Mouse (Mus musculus) activated CD4-positive, CD25-positive, alpha-beta regulatory T cell, adult 4 months (primary cell): ENCODE measurements at regions not wholly inside any gene's neighbourhood (a gene's known extent, or its start where the extent isn't known, plus 50 kb on each side); places are given as distances from the start of the nearest gene placed in this dataset.

Experiments
- ATAC-seq: one replicate; pipeline ENCODE4 v1.8.0; 2017

GRCm38 (mm10) chr2:19714025-19714424 is 56.5 kb downstream of the Otud1 start:
- ATAC-seq = no peak

DNA sequence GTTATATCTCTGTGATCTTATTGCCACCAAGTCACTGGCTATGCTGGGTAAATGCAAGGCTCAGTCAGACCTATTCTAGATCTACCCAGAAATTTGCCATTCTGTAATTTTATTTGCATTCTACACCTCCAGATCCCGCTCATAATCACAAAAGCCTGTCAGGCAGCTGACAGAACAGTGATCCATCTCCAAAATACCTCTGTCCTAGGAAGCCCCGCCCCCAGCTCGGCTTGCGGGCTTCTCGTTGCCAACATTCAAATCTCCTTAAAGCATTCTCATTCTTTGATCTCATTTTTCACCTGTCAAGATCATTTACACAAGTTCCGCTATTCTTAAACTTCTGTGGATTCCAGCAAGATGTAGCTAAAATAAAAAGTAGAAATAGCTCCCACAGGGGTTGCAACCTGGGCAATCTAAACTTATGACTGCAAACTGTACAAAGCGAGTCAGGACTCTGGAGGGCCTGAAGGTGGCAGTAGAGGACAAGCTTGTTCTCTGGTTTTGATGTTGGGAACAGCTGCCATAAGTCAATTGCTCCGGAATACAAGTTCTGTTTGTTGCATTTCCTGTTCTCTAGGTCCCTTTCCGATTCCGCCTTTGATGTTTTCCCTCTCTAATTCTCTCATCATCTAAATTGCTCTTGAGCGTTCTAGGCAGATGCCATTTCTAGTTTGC is 58.1 kb downstream of the Otud1 start:
- ATAC-seq = peak; percentile 87

DNA sequence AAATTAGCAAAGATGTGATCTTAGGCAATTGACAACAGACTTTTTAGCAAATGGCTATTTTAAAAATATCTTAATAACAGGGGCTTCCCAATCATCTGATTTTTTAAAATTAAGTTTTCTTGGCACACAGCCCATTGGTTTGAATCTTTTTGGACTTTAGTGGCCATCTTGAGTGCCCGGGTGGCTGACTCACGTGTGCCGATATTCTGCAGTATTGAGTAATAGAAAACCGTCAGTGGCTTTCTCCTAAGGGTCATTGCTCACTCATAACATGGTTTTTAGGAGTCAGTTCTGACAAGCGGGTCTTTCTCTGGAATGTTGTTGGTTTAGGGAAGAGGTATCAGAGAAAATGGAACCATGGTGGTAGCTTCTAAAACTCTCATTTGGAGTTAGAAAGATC is 58.8 kb downstream of the Otud1 start:
- ATAC-seq = no peak

- ATAC-seq = no peak
Observed at GRCm38 (mm10) chr2:19726085-19726484, 68.5 kb downstream of the Otud1 start.

- ATAC-seq = peak; percentile 36
Observed at GRCm38 (mm10) chr2:19726904-19727303, 69.4 kb downstream of the Otud1 start.

- peak; percentile 43 for ATAC-seq
Observed at GRCm38 (mm10) chr2:19732922-19733859, 75.6 kb downstream of the Otud1 start.

GRCm38 (mm10) chr2:19734164-19734870 is 76.8 kb downstream of the Otud1 start:
- no peak for ATAC-seq

DNA sequence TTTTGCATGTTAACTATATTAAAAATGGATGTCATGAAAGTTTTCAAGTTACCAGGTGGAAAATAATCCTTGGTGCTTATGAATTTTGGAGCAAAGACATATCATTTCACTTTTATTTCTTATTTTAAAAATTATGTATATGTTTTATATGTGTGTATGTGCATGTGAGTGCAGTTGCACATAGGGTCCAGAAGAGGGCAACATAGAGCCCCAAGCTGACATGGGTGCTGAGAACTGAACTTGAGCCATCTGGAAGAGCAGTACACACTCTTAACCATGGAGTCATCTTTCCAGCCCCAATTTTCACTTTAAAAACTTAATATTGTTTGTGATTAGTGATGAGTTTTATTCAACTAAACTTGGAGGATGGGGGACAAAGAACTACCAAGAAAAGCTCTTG is 84.0 kb downstream of the Otud1 start:
- ATAC-seq = no peak

DNA sequence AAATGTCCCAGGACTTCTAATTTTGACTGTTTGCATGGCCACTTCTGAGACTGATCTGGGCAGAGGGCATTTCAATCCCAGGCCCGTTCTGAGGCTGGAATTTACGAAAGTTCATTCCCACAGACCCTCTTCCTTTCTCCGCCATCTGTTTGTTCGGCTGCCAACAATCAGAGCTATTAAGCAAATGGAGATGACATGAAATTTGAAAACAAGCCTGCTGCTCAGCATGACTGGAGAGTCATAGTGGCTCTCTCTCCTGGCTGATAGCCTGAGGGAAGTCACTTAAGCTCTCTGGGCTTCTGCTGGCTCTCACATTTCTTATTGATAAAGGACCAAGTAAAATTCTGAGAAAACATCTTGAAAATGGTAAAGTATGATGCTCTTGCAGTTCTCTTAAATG is 85.9 kb downstream of the Otud1 start:
- ATAC-seq = no peak

DNA sequence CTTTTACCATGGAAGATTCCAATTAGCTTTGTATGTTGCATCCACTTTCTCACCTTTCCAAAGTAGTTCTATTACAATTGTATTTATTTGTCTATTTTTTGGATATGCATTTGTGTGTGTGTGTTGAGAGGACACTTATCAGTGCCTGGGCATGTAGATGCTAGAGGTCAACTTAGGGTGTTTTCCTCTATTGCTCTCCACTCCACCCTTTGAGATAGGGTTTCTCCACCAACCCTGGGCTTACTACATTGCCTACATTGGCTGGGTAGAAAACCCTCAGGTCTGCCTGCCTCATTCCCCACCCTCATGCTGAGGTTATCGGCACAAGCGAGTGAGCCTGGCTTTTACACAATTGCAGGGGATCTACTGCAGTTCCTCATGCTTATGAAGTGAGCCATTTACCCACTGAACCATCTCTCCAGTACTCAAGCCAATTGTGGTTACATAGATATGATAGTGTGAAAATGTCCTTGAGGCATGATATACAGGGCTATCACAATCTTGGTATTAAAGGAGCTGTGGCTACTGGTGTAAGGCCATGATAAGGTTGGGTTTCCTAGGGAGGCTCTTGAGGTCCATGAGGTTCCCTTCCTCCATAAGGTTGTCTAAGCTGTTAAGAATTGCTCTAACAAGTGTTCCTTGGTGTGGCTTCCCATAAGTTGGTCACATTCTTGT is 87.6 kb downstream of the Otud1 start:
- no peak for ATAC-seq

- ATAC-seq = no peak
Observed at GRCm38 (mm10) chr2:19752753-19753152, 95.2 kb downstream of the Otud1 start.

DNA sequence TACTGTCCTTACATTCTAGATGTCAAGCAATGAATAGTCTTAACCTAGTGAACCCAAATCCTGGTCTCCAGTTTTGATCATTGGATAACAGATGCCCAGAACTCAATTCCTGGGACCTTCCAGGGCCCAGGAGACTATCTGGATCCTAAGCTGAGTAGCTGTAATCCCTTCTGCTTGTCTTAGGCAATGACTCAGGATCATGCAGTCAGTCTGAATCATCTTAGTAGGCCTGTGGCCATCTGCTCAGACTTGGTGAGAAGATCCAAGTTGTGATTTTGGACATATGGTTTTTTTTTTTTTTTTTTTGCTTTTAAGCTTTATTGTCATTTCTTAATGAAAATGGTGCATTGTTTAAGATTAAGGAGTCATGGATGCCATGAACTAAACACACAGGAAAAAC is 95.9 kb downstream of the Otud1 start:
- ATAC-seq = no peak

DNA sequence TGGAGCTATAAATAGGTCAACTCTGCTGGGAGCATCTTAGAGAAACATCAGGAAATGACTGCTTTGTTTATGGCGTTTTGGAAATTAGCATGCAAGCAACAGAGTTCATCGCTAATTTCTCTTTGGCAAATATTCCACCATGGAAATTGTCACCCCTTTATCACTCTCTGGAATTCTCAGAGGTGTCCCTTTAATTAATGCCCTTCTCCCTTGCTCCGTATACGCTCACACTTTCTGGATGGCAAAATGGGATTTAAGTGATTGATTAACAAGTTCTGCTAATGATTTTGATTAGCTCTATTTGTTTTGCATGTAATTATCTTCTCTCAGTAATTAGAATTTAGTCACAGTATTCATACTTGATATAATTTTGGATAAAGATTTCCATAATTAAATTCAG is 100.4 kb downstream of the Otud1 start:
- ATAC-seq = no peak

DNA sequence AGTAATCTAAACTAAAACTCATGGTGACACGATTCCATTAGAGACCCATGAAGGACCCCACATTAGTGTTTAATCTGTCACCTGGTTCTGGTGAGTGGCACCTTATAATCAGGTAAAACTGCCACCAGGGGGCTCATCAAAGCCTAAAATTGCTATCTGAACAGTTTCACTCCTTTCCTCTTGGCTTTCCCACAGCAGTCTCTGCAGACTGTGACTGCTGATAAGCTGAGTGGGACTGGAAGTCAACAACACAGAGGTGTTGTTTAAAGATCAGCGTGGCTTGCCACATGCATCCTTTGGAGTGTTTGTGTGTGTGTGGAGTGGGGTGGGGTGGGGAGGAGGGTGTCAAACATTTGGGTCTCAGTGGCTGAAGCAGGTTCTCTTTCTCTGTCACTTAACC is 101.6 kb downstream of the Otud1 start:
- no peak for ATAC-seq

DNA sequence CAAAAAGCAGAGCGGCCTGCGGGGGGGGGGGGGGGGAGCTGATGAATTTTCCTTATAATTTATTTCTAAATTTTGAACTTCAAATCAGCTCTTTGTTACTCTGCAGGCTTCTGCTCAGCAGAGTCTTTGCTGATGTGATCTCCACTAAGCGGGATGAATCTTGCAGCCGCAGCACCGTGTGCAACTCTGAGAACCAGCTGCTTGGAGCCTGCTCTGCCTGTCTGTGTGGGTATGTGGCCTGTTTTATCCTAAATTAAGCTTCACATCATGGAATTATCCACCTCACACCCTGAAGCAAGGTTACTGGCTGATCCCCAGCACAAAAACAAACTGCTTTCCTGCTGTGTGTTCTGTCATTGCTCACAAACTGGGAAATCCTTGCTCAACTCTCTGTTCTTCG is 102.0 kb downstream of the Otud1 start:
- no peak for ATAC-seq

DNA sequence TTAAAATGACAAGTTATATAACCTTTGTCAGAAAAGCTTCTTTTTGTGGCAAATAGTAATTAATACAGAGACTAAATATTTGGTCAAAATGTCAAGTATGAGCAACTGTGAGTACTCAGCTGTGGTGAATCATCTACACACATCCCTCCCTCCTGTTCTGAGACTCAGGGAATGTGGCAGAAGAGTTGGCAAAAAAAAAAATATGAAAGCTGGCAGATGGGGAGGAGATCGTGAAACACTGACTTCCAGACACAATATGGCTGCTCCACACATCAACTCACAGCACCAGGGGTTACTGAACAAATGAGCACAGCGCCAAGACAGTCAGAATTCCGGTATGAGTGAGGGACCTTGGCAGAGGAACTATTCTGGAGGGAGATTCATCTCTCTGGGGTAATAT is 105.4 kb downstream of the Otud1 start:
- ATAC-seq = no peak

GRCm38 (mm10) chr2:19784913-19785312 is 124.7 kb upstream of the Etl4 start:
- ATAC-seq = no peak

GRCm38 (mm10) chr2:19785663-19786260 is 123.8 kb upstream of the Etl4 start:
- ATAC-seq = no peak

- no peak for ATAC-seq
Observed at GRCm38 (mm10) chr2:19792177-19792576, 117.4 kb upstream of the Etl4 start.

- no peak for ATAC-seq
Observed at GRCm38 (mm10) chr2:19796790-19797189, 112.8 kb upstream of the Etl4 start.
